Mouse (Mus musculus) embryonic fibroblast, embryonic 13.5 days (primary cell): ENCODE results near the gene Dgkg.

Source experiments
- CTCF ChIP-seq: IDR thresholded peaks from 2 replicates; pipeline ENCODE4 v1.5.1; 2011; ENCODE audit warnings: mild to moderate bottlenecking, control low read depth, low read length, moderate library complexity, borderline replicate concordance; ENCODE audit not compliant: insufficient read depth
- POLR2A ChIP-seq: IDR thresholded peaks from 2 replicates; pipeline ENCODE4 v1.6.1; 2011; ENCODE audit warnings: low read depth, mild to moderate bottlenecking, control low read depth, low read length, moderate library complexity

- TF ChIP-seq CTCF, result no peak
- no peak for TF ChIP-seq POLR2A
These were observed 27.1 kb downstream of the Dgkg start for GRCm38 (mm10) chr16:22629900-22630299.
